Mouse (Mus musculus): ENCODE measurements at regions not wholly inside any gene's neighbourhood (a gene's known extent, or its start where the extent isn't known, plus 50 kb on each side); places are given as distances from the start of the nearest gene placed in this dataset.

- no peak for TF ChIP-seq TAL1 (IDR thresholded peaks at IDR 0.05; ENCODE audit: low read length)
- TF ChIP-seq GATA1 (IDR thresholded peaks at IDR 0.05; ENCODE audit: low read length), result no peak
Measured at GRCm38 (mm10) chr8:126784604-126785003, 161.0 kb downstream of the Tomm20 start.
